Mouse (Mus musculus): Measurements from ENCODE around the gene Shpk.

DNA sequence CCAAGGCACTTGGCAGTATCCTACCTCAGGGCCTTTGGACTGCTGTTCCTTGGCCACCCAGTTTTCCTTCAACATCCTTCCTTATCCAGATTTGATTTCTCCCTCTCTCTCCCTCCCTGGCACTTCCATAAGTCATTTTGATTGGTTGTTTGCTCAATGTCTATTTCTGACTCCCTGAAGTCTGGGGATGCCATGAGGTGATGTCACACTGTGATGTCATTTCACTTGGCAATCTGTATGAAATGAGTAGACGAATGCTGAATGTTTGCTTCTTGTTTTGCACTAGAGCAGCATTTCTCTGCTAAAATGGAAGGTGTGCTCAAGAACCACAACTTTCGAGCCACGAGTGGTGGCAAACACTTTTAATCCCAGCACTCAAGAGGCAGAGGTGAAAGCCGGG, 37.6 kb upstream of the Shpk start:
- no peak for TF ChIP-seq CTCF (IDR thresholded peaks at IDR 0.05; ENCODE audit: extremely low read depth, insufficient read depth, insufficient read length, insufficient replicate concordance)
- no peak for TF ChIP-seq POLR2A (IDR thresholded peaks at IDR 0.05; ENCODE audit: low read depth, low read length)
